Mouse (Mus musculus) frontal cortex, postnatal 14 days (tissue): ENCODE results near the gene Per1.
A peak's percentile ranks its signal among the peaks of the same experiment; 100 is the strongest.

Experiments
- DNase-seq, 2 experiments: peaks; one replicate each; pipeline ENCODE4 v3.0.0; 2022; ENCODE audit warnings: low spot score in 2 of 2

The Per1 gene

GRCm38 (mm10) chr11:69064259-69065133 lies 30.5 kb upstream of the Per1 start:
- no peak for DNase-seq

- no peak for DNase-seq
These were observed 29.6 kb upstream of the Per1 start for GRCm38 (mm10) chr11:69065394-69065925.

GRCm38 (mm10) chr11:69066163-69066861 lies 28.7 kb upstream of the Per1 start:
- DNase-seq = no peak

DNA sequence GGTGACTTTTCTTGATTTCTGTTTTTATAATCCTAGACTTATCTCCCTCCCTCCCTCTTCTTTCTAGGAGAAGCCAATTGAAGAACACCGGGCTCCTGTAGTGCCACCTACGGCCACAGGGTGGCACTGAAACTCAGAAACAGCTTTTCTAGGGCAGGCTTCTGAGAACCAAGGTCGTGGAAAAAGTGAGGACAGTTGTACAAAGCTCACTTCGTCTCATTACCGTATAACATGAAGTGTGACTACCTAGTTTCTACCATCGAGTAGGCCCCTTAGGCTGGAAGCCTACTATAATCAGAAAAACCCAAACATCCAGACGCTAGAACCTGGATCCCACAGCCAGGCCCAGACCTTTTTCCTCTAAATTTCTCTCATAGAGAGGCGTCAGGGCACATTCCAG lies 28.1 kb upstream of the Per1 start:
- DNase-seq = peak in 1 of 2 experiments; percentile 89

DNA sequence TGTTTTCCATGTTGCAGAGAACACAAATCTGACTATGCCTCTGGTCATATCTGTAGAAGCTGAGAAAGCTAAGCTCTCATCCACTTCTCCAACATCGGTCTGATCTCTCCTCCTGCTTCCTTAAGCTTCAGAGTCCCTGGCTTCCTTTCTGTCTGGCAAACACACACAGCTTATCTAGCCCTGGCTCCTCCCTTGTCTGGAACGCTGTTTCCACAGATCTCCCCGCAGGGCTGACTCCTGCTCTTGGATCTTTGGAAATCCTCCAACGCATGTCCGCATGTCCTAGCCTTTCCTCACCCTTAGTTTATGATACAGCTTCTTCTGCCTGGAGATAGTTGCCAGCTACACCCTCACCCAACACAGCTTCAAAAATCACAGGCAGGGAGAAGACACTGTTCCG lies 27.4 kb upstream of the Per1 start:
- no peak for DNase-seq

DNA sequence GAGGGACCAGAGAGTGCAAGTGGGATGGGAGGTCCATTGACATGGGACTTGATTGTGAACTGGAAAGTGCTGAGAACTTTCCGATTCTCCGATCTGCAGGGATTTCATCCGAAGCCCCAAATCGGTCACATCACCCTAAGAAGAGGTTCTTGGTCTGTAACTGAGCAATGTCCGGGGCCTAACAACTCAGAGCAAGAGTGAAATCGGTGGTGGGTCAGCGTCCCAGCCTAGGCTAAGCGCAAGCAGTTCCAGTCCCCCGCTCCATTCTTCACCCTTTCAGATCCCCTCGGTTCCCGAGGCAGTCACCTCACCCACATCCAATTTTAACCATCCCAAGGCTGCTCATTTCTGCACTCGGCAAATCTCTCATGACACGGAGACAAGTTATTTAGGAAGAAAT lies 24.9 kb upstream of the Per1 start:
- no peak for DNase-seq

- DNase-seq = peak; percentile 89 to 92
These were observed 24.3 kb upstream of the Per1 start, which contains the start of gene Tmem107 for GRCm38 (mm10) chr11:69070590-69071222. Gene Tmem107, plus strand, starts transcription at chr11:69070806.

GRCm38 (mm10) chr11:69071262-69071661 lies 23.8 kb upstream of the Per1 start:
- no peak for DNase-seq

DNA sequence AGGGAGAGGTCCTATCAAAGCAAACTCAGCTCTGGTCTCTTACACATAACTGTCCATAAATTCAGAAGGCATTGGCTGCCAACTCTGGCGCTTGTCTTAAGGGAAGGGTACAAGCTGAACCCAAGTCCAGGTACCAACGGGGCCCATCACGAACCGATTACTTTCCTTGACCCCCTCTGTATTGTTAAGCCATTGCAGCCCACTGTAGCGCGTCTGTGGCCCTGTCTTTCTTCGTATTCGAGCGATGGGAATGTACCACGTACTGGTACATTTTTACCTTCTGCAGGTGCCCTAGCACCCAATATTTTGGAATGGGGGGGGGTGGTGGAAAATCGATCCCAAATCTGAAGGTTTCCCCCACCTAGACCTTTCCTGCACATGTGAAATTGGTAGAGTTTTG lies 22.8 kb upstream of the Per1 start:
- DNase-seq = no peak

DNA sequence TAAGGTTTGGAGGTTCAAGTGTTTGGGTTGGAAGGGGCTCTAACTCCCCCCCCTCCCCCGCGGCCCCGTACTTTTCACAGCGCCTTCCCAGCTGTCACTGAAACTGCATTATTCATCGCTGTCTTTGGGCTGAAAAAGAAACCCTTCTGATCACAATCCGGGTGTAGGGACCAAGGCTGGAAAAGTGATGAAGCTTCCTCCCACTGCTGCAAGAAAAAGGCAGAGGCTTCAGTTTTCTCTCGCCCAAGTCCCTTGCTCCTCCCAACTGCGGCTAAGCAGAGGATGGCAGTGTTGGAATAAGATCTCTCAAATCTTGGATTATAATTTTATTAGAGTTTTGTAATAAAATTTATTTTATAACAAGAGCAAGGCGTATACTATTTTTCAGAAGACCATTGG lies 22.4 kb upstream of the Per1 start:
- DNase-seq = no peak

DNA sequence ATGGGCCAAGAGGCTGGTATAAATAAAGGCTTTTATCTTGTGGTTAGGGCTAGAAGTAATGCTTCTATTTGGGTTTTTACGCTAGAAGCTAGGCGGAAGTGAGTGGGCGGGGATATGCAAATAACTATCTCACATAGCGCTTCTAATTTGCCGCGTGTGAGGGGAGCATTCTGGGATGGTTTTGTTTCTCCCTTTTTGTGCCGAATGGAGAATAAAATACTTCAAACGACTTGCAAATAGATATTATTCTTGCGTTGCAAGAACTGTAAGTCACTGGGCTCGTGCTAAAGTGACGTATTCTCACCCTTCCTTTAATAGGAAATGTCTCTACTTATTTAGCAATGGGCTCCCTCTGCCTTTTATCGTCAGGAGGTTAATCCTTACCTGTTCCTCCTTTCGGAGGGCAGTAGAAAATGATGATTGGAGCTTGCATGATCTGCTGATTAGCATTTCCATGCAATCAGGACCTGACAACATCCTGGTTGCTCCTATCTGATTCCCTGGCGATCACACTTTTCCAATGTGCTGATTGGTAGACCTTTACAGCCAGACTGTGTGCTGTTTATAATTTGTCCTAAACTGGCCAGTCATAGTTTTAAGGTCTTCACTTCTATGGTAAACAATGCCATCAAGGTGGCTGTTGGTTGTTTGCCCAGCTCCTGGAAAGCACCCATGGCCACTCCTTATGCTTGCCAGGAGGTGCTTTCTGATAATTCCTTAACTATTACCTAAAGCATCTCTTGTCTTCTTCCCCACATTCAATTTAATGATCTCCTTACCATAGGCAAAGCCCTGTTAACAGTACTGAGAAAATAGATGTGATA lies 21.7 kb upstream of the Per1 start:
- DNase-seq = peak; percentile 68 to 78

DNA sequence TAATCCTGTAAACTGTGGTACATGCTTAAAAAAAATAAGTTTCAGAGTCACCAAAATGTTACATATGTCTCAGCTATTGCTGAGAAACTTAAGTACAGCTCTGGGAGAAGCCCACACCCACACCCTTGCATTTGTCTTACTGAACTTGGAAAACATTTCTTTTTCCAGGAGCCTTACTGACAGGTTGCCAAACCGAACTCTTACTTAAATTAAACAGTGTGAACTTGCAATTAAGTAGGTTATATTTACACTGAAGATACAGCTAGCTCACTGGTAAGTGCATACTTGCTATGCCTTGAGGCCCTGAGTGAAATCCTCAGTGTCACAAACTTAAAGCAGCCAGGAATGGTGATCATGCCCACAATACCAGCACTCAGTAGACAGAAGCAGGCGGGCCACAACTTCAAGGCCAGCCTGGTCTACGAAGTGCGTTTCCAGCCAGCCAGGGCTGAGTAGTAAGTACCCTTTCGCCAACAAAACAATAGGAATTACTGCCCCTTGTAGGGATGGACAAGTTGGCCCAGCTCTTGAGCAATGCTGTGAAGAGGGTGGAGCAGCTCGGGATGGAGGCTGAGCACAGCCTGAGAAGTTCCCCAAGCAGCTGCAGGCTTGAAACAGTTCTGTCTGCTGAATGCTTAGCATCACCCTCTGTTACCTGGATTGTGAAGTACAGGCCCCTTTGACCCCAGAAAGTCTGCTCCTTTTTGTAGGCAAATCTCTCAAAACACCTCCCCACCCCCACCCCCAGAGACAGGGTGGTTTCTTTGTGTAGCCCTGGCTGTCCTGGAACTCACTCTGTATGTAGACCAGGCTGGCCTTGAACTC lies 20.9 kb upstream of the Per1 start:
- DNase-seq = no peak

DNA sequence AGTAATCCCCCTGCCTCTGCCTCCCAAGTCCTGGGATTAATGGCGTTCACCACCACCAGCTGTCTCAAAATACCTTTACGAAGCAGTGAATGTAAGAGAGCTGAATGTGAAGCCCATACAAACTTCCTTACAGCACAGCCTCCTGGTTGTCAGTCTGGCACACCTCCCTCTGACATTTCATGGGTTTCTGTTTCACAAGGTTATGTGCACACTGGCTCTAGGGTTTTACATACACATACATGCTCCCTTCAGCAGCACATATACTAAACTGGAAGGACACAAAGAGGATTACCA lies 20.3 kb upstream of the Per1 start:
- DNase-seq = no peak

GRCm38 (mm10) chr11:69075764-69076479 lies 19.1 kb upstream of the Per1 start:
- DNase-seq = no peak

DNA sequence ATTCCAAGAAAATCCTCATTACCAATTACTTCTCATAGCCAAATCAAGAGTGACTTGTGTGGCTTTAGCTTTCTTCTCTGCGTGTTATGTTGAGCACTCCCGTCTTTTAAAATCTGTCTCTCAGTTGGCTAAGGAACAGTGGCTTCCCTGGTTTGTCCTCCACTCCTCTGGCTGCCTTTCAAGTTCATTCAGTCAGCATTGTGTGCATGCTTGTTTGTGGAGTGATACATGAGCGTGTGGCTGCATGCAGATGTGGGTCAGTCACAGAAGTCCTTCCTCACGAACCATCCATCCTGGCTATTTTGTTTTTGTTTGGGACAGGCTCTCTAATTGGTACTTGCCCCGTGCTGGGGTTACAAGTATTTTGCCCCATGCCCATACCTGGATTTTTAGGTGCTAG lies 18.4 kb upstream of the Per1 start:
- no peak for DNase-seq

- DNase-seq = no peak
These were observed 17.7 kb upstream of the Per1 start for GRCm38 (mm10) chr11:69077316-69077715.

GRCm38 (mm10) chr11:69078041-69078440 lies 17.0 kb upstream of the Per1 start:
- DNase-seq = no peak

GRCm38 (mm10) chr11:69078805-69079438 lies 16.1 kb upstream of the Per1 start:
- no peak for DNase-seq

GRCm38 (mm10) chr11:69080102-69080854 lies 14.7 kb upstream of the Per1 start:
- no peak for DNase-seq
